Mouse (Mus musculus) embryonic fibroblast, embryonic 13.5 days (primary cell): Measurements from ENCODE around the gene Zfp146.

Experiments
- CTCF ChIP-seq: IDR thresholded peaks from 2 replicates; pipeline ENCODE4 v1.5.1; 2011; ENCODE audit warnings: mild to moderate bottlenecking, control low read depth, low read length, moderate library complexity, borderline replicate concordance; ENCODE audit not compliant: insufficient read depth
- POLR2A ChIP-seq: IDR thresholded peaks from 2 replicates; pipeline ENCODE4 v1.6.1; 2011; ENCODE audit warnings: low read depth, mild to moderate bottlenecking, control low read depth, low read length, moderate library complexity

DNA sequence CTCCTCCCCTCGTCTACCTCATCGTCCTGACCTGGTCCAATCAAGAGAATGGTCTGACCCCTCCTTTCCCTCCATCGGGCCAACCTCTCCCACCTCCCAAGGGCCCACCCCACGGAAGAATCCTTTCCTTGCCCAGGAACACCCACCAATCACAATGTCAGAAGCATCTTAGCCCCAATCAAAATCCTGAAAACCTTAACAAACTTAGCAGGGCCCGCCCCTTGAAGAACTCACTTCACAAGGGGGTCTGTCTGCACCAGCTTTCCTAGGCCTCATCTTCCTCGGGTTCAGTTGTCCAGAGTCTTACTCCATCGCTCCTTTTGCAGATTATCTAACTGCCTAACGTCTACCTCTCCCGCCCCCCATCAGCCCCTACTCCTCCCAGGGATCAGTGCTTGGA lies 23.5 kb upstream of the Zfp146 start:
- no peak for TF ChIP-seq CTCF
- no peak for TF ChIP-seq POLR2A
